Mouse (Mus musculus) gastrocnemius, adult 2 months (tissue): ENCODE measurements at regions not wholly inside any gene's neighbourhood (a gene's known extent, or its start where the extent isn't known, plus 50 kb on each side); places are given as distances from the start of the nearest gene placed in this dataset.
A peak's percentile ranks its signal among the peaks of the same experiment; 100 is the strongest.

Experiments
- DNase-seq: peaks from one replicate; pipeline ENCODE4 v3.0.0; 2022
- H3K27ac ChIP-seq: fragments of 200-600 bp; 2 replicates; pipeline ENCODE4 v1.8.1; 2022; ENCODE audit warnings: mild to moderate bottlenecking
- H3K4me3 ChIP-seq: fragments of 200-600 bp; 2 replicates; pipeline ENCODE4 v1.8.1; 2022; ENCODE audit warnings: mild to moderate bottlenecking, moderate library complexity
- CTCF ChIP-seq: fragments of 200-600 bp; IDR thresholded peaks from 2 replicates; pipeline ENCODE4 v1.8.1; 2022; ENCODE audit warnings: antibody characterized with exemption, mild to moderate bottlenecking, moderate library complexity
- intact Hi-C: fragments of 180-260 bp; cut with DNase I; formaldehyde crosslinking; loops from one replicate; pipeline ENCODE4 v1.15.1; 2025

- Histone ChIP-seq H3K4me3 (no peak overlapping the region), H3K27ac (no peak overlapping the region)
- no peak for DNase-seq
- no peak for TF ChIP-seq CTCF
- intact Hi-C loops: no loop called here
Measured at GRCm38 (mm10) chr14:103932170-103932569, 88.0 kb upstream of the Ednrb start.

GRCm38 (mm10) chr14:103929734-103930364 lies 85.6 kb upstream of the Ednrb start:
- TF ChIP-seq CTCF: no peak
- no peak for DNase-seq
- no peak overlapping the region for H3K27ac ChIP-seq
- H3K4me3 ChIP-seq: no peak overlapping the region
- intact Hi-C loops: no loop called here

DNA sequence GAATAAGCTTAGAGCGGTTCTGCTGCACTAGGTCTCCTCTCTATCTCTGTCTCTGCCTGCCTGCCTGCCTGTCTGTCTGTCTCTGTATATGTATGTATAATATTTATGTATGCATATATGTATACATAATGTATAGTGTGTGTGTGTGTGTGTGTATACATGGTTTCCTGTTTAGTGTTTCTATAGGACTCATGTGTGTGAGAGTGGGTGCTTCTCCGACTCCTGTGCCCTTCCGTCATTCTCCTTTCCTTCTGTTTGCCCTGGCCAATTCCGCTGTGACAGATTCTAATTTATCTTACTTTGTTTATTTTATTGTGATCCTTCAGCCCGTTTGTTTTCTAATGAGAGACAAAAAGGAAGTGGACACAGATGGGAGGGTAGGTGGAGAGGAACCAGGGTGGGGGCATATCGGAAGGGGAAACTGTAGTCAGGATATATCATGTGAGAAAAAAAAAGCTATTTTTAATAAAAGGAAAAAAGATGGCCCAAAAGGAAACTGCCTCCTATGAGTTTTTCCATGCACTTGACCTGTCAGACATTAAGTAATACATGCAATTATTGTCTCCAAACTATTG lies 85.0 kb upstream of the Ednrb start:
- no peak for TF ChIP-seq CTCF
- DNase-seq: no peak
- intact Hi-C loops: no loop called here
- Histone ChIP-seq H3K4me3 (no peak overlapping the region), H3K27ac (no peak overlapping the region)

- TF ChIP-seq CTCF: no peak
- Histone ChIP-seq H3K27ac (no peak overlapping the region), H3K4me3 (no peak overlapping the region)
- intact Hi-C loops: no loop called here
- DNase-seq: no peak
Measured at GRCm38 (mm10) chr14:103920169-103920568, 76.0 kb upstream of the Ednrb start.

DNA sequence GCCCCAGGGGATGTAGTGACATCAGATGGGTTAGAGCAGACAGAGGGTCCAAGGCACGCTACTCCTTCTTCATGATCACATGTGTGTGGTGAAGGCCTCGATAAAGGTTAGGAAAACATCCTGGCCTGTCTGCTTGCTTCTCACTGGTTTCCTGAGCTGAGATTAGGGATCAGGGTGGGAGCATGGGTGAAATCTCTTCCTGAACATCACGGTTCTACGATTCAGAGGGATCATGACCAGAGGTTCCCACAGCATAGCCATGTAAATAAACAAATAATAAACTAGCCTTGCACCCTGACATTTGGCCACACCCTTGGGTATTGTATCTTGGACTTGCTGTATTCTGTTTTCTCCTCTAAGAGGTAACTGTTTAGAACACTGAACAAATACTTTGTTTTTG lies 75.2 kb upstream of the Ednrb start:
- no peak for TF ChIP-seq CTCF
- Histone ChIP-seq H3K27ac (no peak overlapping the region), H3K4me3 (no peak overlapping the region)
- no peak for DNase-seq
- intact Hi-C loops: no loop called here

DNA sequence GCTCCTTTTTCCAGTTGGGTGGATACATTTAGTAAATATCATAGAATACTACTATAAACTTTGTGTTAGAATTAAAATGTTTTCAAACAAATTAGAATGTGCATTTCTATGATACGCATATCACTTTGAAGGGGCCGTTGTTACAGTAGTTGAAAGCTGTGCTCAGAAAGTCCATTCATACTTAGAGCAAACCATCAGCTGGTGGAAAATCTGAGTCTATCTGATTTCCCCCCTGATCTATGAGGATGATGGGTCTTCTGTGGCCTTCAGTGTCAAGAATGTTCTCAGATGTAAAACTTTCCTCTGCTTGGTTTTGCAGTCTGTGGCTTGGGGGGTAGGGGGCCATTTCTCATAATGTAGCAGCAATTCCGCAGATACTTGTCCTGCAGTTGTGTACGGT lies 69.3 kb upstream of the Ednrb start:
- no peak overlapping the region for H3K27ac ChIP-seq

DNA sequence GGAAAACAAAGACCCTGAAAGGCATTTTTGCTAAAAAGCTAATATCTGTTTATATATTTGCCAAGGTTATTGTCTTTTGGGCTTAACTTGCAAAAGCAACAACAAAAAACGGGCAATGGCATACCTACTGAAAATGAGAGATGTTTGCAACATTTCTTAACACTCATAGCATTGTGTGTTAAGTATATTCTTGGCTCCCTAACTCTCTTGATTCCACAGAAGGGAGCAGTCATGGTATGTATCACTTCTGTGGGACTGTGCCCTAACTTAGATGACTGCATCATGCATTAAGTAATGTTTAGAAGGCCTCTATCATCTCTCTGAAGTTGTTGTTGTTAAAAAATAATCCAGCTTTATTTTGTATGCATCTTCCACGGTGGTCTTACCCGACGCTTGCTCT lies 67.5 kb upstream of the Ednrb start:
- intact Hi-C loops: no loop called here
- TF ChIP-seq CTCF: no peak

More for the DNA sequence above, 69.3 kb upstream of the Ednrb start:
- no peak for DNase-seq
- no peak overlapping the region for H3K4me3 ChIP-seq
- intact Hi-C loops: no loop called here
- TF ChIP-seq CTCF: no peak

GRCm38 (mm10) chr14:103911280-103911679 lies 67.1 kb upstream of the Ednrb start:
- no peak for TF ChIP-seq CTCF
- Histone ChIP-seq H3K27ac (no peak overlapping the region), H3K4me3 (no peak overlapping the region)
- intact Hi-C loops: no loop called here
- DNase-seq: no peak

More for the DNA sequence above, 67.5 kb upstream of the Ednrb start:
- Histone ChIP-seq H3K27ac (no peak overlapping the region), H3K4me3 (no peak overlapping the region)
- no peak for DNase-seq

- intact Hi-C loops: no loop called here
Measured at GRCm38 (mm10) chr14:103906417-103907070, 62.3 kb upstream of the Ednrb start.

DNA sequence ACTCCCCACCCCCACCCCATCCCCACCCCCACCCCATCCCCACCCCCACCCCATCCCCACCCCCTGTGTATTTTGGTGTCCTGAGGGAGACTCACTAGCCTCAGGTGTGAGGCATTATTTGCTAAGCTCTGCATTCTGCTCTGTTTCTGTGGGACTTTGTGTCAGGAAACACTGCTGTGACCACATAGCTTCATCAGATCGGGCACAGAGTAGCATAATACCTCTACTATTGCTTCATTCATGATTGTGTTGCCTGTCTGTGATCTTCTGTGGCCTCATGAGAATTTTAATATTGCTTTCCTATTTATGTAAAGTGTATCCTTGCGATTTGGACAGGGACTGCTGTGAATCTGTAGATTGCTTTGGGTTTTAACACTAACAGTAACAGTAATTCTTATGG lies 56.6 kb upstream of the Ednrb start:
- Histone ChIP-seq H3K4me3 (no peak overlapping the region), H3K27ac (no peak overlapping the region)
- DNase-seq: no peak
- intact Hi-C loops: no loop called here
- no peak for TF ChIP-seq CTCF

More at GRCm38 (mm10) chr14:103906417-103907070, 62.3 kb upstream of the Ednrb start:
- DNase-seq: no peak
- TF ChIP-seq CTCF: no peak
- no peak overlapping the region for H3K4me3 ChIP-seq
- no peak overlapping the region for H3K27ac ChIP-seq

DNA sequence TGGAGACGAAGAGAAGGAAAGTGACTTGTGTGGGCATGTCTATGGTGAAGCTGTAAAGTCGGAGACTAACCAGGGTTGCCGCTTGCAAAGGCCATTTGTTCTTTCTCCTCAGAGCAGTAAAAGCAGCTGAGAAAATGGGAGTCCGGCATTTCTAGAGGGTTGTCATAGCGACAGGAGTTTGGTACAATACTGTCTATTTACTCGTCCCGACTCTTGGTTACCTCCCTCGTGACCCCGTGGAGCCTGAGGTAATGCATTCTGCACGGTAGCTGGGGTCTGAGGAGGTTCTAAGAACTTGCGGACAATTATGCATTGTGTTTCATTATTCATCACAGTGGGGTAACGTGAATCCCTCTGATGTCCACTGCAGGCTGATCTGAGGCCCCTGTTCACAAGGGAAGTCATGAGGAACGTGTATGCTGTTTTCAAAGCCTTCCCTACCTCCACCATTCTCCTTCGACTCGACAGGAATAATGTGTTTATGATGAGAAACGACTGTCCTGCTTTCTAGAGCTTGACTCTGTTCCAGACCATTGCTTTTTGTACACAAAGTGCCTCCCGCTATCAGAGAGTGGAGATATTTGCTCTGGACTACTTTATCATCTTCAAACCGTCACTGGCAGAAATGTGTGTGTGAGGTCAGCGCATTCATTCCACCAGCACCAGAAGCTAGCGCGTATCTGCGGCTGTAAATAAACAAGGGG lies 55.1 kb upstream of the Ednrb start:
- peak overlapping the region; percentile 63 for H3K4me3 ChIP-seq

DNA sequence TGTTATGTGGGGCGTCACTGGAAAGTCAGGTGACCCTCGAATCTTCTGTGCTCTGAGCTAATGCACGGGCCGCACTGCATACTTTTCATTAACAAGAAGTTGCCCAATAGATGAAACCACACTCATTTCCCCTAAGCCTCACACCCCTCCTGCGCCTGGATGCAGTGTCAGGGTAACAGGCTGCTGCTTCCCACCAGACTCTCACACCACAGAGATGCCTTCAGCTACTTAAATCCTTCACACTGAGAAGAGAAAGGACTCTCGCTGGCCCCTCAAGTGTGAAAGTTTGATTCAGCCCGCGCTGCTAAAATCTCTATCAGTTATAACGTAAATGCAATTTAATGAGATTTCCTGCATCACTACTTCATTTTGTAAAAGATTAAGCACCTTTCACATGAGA lies 54.5 kb upstream of the Ednrb start:
- H3K27ac ChIP-seq: no peak overlapping the region

More for the DNA sequence above, 55.1 kb upstream of the Ednrb start:
- TF ChIP-seq CTCF: no peak
- DNase-seq: no peak
- H3K27ac ChIP-seq: no peak overlapping the region
- intact Hi-C loops: no loop called here

GRCm38 (mm10) chr14:103895261-103895660 lies 51.1 kb upstream of the Ednrb start:
- TF ChIP-seq CTCF: no peak
- no peak for DNase-seq
- Histone ChIP-seq H3K4me3 (no peak overlapping the region), H3K27ac (no peak overlapping the region)
- intact Hi-C loops: no loop called here

More for the DNA sequence above, 54.5 kb upstream of the Ednrb start:
- DNase-seq: no peak
- intact Hi-C loops: no loop called here
- no peak for TF ChIP-seq CTCF
- H3K4me3 ChIP-seq: peak overlapping the region; percentile 63
